Mouse (Mus musculus): ENCODE data around the gene Dedd2. TPM values are rescaled to one million over a fixed set of nuclear protein-coding genes. Genes with fewer than 3 reads are reported as not detected.
"Not testable (repeated sequence)": the region's sequence is repeated elsewhere in the genome, so short reads cannot be mapped to it uniquely, and the experiment has no call there.

Gene Dedd2
- 11.7 and 12.2 TPM in 2 replicates for polyA plus RNA-seq (2016; fragmentation: Nextera tagmentation; extraction: Ambion mirVana)

GRCm38 (mm10) chr7:25220457-25221101 lies at the start of gene Dedd2:
Dedd2 (minus strand) TSS chr7:25220615.
- no peak for ATAC-seq (ENCODE audit: low FRiP score, low read depth)
- Histone ChIP-seq H3K27me3 (no peaks in the 10 kb centered on the region), H3K4me1 (peaks cover 34% of the 10 kb centered on the region), H3K9me3 (no peaks in the 10 kb centered on the region), H3K36me3 (peaks cover 19% of the 10 kb centered on the region), H3K9ac (replicated peaks) (peak within 1 kb of the TSS; percentile 76), H3K27ac (replicated peaks) (peak within 1 kb of the TSS; percentile 86), H3K4me3 (peak within 1 kb of the TSS; percentile 65), H3K4me2 (replicated peaks) (peak within 1 kb of the TSS; percentile 96)
- WGBS: 9% methylated on average over 20 of the region's 20 CpGs

DNA sequence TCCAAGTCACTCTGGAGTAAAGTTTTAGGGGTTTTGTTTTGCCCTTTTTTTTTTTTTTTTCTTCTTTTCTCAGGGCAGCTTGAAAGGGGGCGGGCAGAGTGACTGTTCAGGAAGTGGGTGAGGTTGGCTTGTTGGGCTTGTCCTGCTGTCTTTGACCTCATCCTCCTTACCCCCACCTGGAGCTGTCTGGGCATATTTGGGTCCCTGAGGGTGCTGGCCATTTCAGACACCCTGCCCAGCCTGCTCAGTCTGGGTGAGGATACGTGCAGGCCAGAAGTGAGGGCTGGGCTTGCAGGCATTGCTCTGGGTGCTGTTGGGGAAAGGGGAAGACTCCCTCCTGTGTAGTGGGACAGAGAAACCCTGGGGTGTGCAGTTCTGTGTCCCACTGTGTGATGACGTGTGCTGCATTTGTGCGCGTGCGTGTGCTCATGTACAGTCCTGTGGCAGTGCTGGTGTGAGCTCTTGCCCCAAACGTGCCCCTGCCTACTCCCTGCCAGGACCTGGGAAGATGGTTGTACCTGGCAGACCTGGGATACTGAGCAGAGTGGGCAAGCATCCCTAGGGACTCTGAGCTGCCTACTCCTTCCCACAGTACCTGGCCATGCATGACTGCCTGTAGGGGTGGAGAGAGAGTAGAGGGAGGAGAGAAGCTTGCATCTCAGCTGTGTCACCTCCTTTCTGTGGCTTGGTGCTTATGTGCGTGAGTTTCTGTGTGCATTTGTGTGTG lies 49.3 kb upstream of the Dedd2 start:
- H3K9me3 ChIP-seq: no peaks in the 10 kb centered on the region
- WGBS: 84% methylated on average over 8 of the region's 8 CpGs
- H3K27ac ChIP-seq (replicated peaks): no peak overlapping the region
- peaks cover 24% of the 10 kb centered on the region for H3K4me1 ChIP-seq
- H3K27me3 ChIP-seq: peaks cover 5% of the 10 kb centered on the region; the same call in 1 of the 2 replicates
- H3K4me3 ChIP-seq: peak overlapping the region; percentile 87; the same call in 1 of the 2 replicates
- ATAC-seq (ENCODE audit: low FRiP score, low read depth): no peak
- H3K9ac ChIP-seq (replicated peaks): peak overlapping the region; percentile 87
- H3K4me2 ChIP-seq (replicated peaks): peak overlapping the region; percentile 81
- peaks cover 21% of the 10 kb centered on the region for H3K36me3 ChIP-seq

GRCm38 (mm10) chr7:25269029-25269428 lies 48.6 kb upstream of the Dedd2 start:
- H3K27me3 ChIP-seq: peaks cover 12% of the 10 kb centered on the region
- WGBS: 45% methylated on average over 4 of the region's 4 CpGs
- peaks cover 21% of the 10 kb centered on the region for H3K36me3 ChIP-seq
- ATAC-seq (ENCODE audit: low FRiP score, low read depth): no peak
- H3K9ac ChIP-seq (replicated peaks): peak overlapping the region; percentile 87
- H3K27ac ChIP-seq (replicated peaks): no peak overlapping the region; the same call in 1 of the 2 replicates
- no peaks in the 10 kb centered on the region for H3K9me3 ChIP-seq
- H3K4me1 ChIP-seq: peaks cover 21% of the 10 kb centered on the region
- peak overlapping the region; percentile 81 for H3K4me2 ChIP-seq (replicated peaks)
- H3K4me3 ChIP-seq: peak overlapping the region; percentile 87

DNA sequence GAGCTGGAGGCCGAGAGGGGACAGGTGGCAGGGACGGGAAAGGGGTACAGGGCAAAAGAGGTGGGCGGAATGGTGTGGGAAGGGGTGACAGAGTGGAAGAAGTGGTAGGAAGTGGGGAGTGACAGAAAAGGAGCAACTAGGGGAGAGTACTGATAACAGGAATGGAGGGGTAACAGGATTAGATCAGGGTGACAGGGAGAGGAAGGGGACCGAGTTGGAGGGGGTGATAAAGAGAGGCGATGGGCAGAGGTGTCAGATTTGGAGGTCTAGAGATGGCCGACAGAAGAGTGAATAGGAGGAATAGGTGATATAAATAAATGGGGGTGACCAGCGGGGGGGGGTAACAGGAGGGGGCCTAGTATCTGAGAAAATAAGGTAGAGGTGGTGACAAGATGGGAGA lies 48.2 kb upstream of the Dedd2 start:
- Histone ChIP-seq H3K4me2 (replicated peaks) (peak overlapping the region; percentile 81), H3K4me1 (peaks cover 21% of the 10 kb centered on the region), H3K27ac (replicated peaks) (peak overlapping the region; percentile 84), H3K4me3 (peak overlapping the region; percentile 87), H3K9ac (replicated peaks) (peak overlapping the region; percentile 87), H3K9me3 (no peaks in the 10 kb centered on the region), H3K27me3 (peaks cover 12% of the 10 kb centered on the region), H3K36me3 (peaks cover 20% of the 10 kb centered on the region)
- WGBS: 6% methylated on average over 7 of the region's 7 CpGs
- peak; percentile 0; the same call in 1 of the 2 replicates for ATAC-seq (ENCODE audit: low FRiP score, low read depth)

- Histone ChIP-seq H3K36me3 (peaks cover 13% of the 10 kb centered on the region; the same call in 1 of the 2 replicates), H3K9ac (replicated peaks) (peak overlapping the region; percentile 87), H3K27ac (replicated peaks) (peak overlapping the region; percentile 89), H3K4me3 (peak overlapping the region; percentile 87), H3K4me1 (peaks cover 21% of the 10 kb centered on the region), H3K27me3 (peaks cover 12% of the 10 kb centered on the region), H3K4me2 (replicated peaks) (peak overlapping the region; percentile 81), H3K9me3 (no peaks in the 10 kb centered on the region)
- under 1% methylated on average over 33 of the region's 33 CpGs for WGBS
- peak; percentile 95 for ATAC-seq (ENCODE audit: low FRiP score, low read depth)
Observed at GRCm38 (mm10) chr7:25267751-25268463, 47.5 kb upstream of the Dedd2 start.

DNA sequence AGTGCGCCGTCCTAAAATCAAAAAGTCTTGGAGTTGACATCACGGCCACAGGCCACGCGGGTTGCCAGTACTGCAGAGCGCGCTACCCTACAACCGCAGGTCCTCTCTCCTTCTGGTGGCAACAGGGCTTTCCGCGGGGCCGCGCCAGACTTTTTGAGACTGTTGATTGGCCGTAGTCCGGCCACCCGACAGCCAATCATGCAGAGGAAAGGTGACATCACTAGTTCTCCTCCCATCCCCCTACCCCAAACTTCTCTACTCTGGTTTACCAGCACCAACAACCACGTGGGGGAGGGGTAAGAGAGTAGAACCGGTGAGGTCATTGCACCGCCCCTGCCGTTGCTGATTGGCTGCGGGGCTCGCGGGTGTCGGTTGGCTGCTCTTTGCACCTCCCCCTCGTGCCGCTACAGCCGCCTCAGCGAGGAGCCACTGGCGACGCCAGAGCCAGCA lies 46.9 kb upstream of the Dedd2 start, which contains the start of gene Cic:
Gene Cic, plus strand, starts transcription at position 404 of the 450 bp plus-strand sequence.
- Histone ChIP-seq H3K4me1 (peaks cover 21% of the 10 kb centered on the region), H3K4me3 (peak within 1 kb of the TSS; percentile 87)

DNA sequence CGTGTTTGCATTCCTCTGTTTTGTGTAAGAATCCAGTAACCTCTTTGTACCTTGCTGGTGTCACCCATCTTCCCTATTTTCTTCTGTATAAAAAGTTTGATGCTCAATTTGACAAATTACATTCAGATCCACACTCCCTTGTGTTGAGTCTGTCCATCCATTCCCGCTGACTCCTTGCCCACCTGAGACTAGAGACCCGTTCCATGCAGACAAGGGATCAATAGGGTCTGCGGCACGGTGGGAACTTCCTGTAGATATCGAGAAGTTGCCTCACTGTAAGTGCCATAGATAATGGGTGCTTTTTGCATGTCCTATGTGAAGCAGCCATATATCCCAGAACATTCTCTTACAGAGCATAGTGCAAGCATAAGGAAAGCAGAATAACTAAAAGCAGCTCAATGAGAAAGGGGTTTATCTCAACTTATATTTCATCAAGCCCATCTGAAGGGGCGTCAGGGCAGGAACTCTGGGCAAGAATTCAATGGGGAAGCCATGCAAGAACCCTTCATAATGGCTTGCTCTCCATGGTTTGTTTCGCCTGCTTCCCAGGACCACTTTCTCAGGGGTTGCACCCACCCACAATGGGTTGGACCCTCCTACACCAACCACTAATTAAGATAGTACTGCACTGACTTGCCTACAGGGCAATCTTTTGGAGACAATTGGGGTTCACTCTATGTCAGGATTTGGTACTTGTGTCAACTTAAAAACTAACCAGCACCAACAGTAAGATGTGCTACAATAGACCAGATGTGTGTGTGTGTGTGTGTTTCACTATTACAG lies 46.0 kb upstream of the Dedd2 start:
- Histone ChIP-seq H3K36me3 (no peaks in the 10 kb centered on the region), H3K9ac (replicated peaks) (no peak overlapping the region), H3K27me3 (peaks cover 12% of the 10 kb centered on the region), H3K9me3 (no peaks in the 10 kb centered on the region), H3K4me3 (peak overlapping the region; percentile 87; the same call in 1 of the 2 replicates), H3K27ac (replicated peaks) (no peak overlapping the region), H3K4me1 (peaks cover 21% of the 10 kb centered on the region), H3K4me2 (replicated peaks) (peak overlapping the region; percentile 55; the same call in 1 of the 2 replicates)
- WGBS: 84% methylated on average over 8 of the region's 8 CpGs
- ATAC-seq (ENCODE audit: low FRiP score, low read depth): no peak

More for the DNA sequence above, 46.9 kb upstream of the Dedd2 start, which contains the start of gene Cic:
- H3K4me2 ChIP-seq (replicated peaks): peak within 1 kb of the TSS; percentile 81
- H3K27me3 ChIP-seq: peaks cover 12% of the 10 kb centered on the region
- peaks cover 7% of the 10 kb centered on the region; the same call in 1 of the 2 replicates for H3K36me3 ChIP-seq
- ATAC-seq (ENCODE audit: low FRiP score, low read depth): peak; percentile 85
- H3K9ac ChIP-seq (replicated peaks): peak within 1 kb of the TSS; percentile 87
- WGBS: under 1% methylated on average over 29 of the region's 29 CpGs
- H3K27ac ChIP-seq (replicated peaks): peak within 1 kb of the TSS; percentile 89
- H3K9me3 ChIP-seq: no peaks in the 10 kb centered on the region

GRCm38 (mm10) chr7:25265743-25266142 lies 45.3 kb upstream of the Dedd2 start:
- Histone ChIP-seq H3K27me3 (peaks cover 12% of the 10 kb centered on the region), H3K4me1 (peaks cover 21% of the 10 kb centered on the region)
- not testable (repeated sequence) for H3K4me3 ChIP-seq; H3K27ac ChIP-seq (replicated peaks); H3K4me2 ChIP-seq (replicated peaks); H3K9me3 ChIP-seq; H3K36me3 ChIP-seq; ATAC-seq (ENCODE audit: low FRiP score, low read depth); H3K9ac ChIP-seq (replicated peaks)
- 87% methylated on average over 5 of the region's 5 CpGs for WGBS

- H3K9me3 ChIP-seq: no peaks in the 10 kb centered on the region
- 29% methylated on average over 17 of the region's 17 CpGs for WGBS
- ATAC-seq (ENCODE audit: low FRiP score, low read depth): no peak
- no peaks in the 10 kb centered on the region for H3K36me3 ChIP-seq
- H3K27ac ChIP-seq (replicated peaks): no peak overlapping the region
- H3K9ac ChIP-seq (replicated peaks): no peak overlapping the region; the same call in 1 of the 2 replicates
- no peak overlapping the region for H3K4me3 ChIP-seq
- peaks cover 12% of the 10 kb centered on the region for H3K27me3 ChIP-seq
- peaks cover 12% of the 10 kb centered on the region for H3K4me1 ChIP-seq
- no peak overlapping the region for H3K4me2 ChIP-seq (replicated peaks)
Observed at GRCm38 (mm10) chr7:25263968-25264870, 43.8 kb upstream of the Dedd2 start.

DNA sequence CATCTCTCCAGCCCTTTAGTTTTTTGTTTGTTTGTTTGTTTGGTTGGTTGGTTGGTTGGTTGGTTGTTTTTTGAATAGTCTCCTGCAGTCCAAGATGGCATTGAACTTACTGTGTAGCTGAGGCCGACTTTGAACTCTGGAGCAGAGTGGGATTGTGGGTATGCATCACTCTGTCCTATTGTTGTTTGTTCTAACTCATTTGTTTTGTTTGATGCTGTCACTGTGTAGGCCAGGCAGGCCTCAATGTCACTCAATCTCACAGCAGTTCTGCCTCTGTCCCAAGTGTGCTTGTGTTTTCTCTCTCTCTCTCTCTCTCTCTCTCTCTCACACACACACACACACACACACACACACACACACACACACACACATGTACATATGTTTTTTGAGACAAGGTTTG lies 41.5 kb upstream of the Dedd2 start:
- no peak overlapping the region for H3K4me2 ChIP-seq (replicated peaks)
- 78% methylated on average over 1 of the region's 1 CpGs for WGBS
- peaks cover 3% of the 10 kb centered on the region for H3K4me1 ChIP-seq
- no peaks in the 10 kb centered on the region for H3K36me3 ChIP-seq
- H3K4me3 ChIP-seq: no peak overlapping the region
- peaks cover 12% of the 10 kb centered on the region for H3K27me3 ChIP-seq
- no peaks in the 10 kb centered on the region for H3K9me3 ChIP-seq
- no peak overlapping the region for H3K27ac ChIP-seq (replicated peaks)
- no peak for ATAC-seq (ENCODE audit: low FRiP score, low read depth)
- no peak overlapping the region for H3K9ac ChIP-seq (replicated peaks)
